Mouse (Mus musculus) monocyte, adult 2 months (primary cell): ENCODE results near the gene Atf5.

Experiments used
- DNase-seq, 2 experiments: peaks; one replicate each; pipeline ENCODE4 v3.0.0; 2022; ENCODE audit warnings: low spot score in 2 of 2, low read depth in 1 of 2

Gene Atf5

DNA sequence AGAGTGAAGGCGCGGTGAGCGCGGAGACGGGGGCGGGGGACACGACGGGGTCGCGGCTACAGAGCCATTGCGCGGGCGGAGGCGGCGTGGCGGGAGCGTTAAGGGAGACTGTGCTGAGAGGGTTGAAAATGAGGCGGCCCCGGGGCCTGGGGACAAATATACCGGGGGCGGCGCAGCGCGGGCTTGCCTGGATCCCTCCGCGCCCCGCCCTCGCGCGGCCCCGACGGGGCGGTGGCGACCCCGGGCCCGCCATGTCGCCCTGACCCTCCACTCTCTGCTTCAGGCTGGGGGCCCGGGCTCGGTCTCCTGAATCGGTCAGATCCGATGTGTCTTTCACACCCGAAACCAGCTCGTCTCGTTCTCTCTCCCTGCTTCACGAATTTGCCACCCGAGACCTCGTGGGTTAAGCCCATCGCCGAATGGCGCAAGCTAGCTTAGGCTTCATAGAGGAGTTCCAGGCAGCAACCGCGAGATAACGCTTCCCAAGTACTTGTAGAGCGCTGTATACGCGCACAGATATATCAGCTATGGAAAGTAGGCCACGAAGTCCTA lies at the start of gene Atf5:
Atf5 (minus strand) TSS at position 189 of the 552 bp plus-strand sequence.
- DNase-seq = peak in 1 of 2 experiments; percentile 21

- DNase-seq = no peak
Measured at GRCm38 (mm10) chr7:44864595-44865542, 48.4 kb upstream of the Atf5 start.

- DNase-seq = no peak
Measured at GRCm38 (mm10) chr7:44863982-44864494, 47.6 kb upstream of the Atf5 start.

DNA sequence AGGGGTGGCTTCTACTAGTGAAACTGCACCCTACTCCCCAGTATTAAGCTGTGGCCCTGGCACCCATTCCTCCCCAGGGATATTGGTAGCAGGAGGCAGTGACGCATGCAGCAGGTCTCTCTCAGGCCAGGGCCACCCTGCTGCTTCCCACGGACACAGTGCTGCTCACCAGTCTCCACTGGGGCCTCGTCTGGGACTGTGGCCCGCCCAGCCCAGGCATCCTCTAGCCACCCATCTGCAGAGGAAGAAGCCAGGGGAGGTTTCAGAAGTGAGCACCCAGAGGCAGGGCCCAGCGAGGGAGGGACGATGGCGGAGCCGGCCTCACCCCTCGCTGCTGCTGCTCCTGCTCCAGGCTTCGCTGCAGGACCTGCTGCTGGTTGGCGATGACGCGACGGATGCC lies 46.8 kb upstream of the Atf5 start:
- DNase-seq = no peak

- no peak for DNase-seq
Measured at GRCm38 (mm10) chr7:44862434-44862833, 46.0 kb upstream of the Atf5 start.

- DNase-seq = no peak
Measured at GRCm38 (mm10) chr7:44861429-44861816, 45.0 kb upstream of the Atf5 start.

DNA sequence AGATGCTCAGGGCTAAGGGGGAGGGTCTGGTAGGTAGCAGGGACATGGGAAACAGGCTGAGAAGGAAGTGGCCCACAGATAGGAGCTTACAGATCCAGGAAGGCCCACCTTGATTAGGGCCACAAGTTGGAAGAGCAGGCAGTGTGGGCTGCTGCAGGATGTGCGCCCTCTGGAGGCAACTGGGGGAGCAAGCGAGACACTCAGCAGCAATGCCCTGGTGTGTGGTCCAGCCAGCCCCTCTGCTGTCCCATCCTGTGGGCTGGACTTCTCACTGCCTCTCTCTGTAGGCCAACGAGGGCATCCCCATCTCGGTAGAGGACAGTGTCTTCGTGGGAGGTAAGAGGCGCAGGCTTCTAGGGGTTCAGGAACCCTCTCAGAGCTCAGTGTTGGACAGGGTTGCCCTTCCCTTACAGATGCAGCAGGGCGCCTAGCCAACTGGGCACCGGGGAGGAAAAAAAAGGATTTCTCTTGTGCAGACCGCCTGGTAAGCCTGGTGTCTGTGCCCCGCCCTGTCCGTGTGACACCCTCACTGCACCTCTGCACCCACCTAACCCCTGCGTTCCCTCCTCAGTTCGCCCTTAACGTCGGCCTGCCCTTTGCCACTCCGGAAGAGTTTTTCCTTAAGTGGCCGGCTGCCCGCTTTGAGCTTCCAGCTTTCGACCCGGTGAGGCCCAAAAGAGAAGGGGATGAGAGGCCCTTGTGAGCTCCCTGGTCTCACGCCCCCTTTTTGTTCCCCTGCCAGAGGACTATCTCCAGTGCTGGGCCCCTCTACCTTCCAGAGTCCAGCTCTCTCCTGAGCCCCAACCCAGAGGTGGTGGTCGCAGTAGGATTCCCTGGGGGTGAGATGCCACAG lies 44.3 kb upstream of the Atf5 start:
- peak in 1 of 2 experiments; percentile 33 for DNase-seq

DNA sequence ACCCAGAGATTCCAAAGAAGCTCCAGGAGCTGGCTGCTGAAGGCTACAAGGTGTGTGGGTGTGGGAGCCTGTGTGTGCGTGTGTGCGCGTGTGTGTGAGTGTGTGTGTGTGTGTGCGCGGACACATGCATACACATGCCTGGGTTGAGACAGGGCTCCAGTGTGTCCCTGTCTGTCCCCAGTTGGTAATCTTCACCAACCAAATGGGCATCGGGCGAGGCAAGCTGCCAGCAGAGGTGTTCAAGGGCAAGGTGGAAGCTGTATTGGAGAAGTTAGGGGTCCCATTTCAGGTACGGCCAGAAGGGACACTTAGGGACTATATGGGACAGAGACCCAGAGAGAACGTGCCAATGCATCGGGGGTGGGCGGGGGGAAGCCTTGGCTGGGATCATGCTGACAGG lies 43.4 kb upstream of the Atf5 start:
- no peak for DNase-seq

DNA sequence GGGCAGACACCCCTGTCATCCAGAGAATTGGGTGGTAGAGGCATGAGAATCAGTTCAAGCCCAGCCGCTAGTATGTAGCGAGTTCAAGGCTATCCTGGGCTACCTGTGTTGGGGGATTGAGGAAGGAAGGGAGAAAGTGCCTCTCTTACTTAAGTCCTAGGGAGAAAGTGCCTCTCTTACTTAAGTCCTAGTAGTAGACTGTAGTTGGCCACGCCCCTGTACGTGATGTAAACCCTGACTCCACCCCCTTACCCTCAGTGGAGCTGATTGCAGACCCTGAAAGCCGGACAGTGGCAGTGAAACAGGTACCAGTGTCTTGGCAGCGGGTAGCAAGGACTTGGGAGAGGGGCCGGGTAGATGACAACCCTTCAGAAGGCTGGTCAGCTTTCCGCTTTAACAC lies 41.4 kb upstream of the Atf5 start:
- DNase-seq = no peak

GRCm38 (mm10) chr7:44857042-44857552 lies 40.6 kb upstream of the Atf5 start, which contains the start of gene Pnkp:
Gene Pnkp (plus strand): TSS chr7:44857139.
- peak; percentile 84 to 91 for DNase-seq

- DNase-seq = no peak
Measured at GRCm38 (mm10) chr7:44856265-44856916, 39.9 kb upstream of the Atf5 start.

- no peak for DNase-seq
Measured at GRCm38 (mm10) chr7:44855036-44855435, 38.6 kb upstream of the Atf5 start.

DNA sequence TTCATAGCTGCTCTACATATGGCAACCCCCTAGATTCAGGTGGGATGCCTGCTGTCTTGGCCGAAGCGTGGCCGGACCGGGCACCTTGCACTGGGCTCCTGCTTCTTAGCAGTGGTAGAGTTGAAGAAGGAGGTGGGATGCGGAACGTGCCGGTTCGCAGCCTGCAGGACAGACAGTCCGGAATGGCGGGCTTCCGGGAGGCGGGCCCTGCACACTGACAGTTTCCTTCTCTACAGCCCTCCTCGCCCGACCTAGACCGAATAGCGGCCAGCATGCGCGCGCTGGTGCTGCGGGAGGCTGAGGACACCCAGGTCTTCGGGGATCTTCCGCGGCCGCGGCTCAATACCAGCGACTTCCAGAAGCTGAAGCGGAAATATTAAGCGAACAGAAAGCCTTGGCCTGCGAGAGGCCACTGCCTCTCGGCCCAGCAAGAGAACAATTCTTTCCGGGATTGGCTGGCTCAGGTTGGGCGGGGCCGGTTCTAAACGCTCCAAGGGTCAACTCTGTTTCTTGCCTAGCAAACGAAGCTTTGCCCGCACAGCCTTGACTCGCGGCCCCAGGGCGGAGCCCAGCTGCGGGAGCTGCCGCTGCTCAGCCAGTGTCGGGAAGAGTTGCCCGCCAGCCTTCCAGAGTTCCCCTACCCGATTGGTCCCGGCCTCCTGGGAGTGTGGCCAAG lies 38.0 kb upstream of the Atf5 start:
- peak; percentile 42 to 66 for DNase-seq

GRCm38 (mm10) chr7:44853596-44854355 lies 37.3 kb upstream of the Atf5 start:
- no peak for DNase-seq

DNA sequence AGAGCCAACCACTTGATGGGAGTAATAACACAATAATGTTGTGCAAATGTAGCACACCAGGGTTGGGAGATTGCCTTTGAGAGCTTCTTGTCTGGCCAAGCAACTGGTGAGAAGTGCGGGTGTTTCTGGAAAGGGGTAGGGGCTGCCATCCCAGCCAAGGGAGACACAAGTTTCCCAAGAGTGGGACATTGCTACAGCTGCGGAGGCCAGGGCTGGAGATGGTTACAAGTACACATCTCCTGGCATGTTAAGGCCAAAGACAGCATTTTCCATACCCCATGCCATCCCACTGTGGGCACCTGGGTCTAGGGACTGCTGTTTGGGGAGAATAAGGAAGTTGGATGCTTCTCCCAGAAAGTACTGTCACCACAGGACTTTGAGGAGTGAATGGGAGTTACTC lies 36.6 kb upstream of the Atf5 start:
- no peak for DNase-seq

GRCm38 (mm10) chr7:44852259-44853027 lies 36.0 kb upstream of the Atf5 start:
- no peak for DNase-seq

DNA sequence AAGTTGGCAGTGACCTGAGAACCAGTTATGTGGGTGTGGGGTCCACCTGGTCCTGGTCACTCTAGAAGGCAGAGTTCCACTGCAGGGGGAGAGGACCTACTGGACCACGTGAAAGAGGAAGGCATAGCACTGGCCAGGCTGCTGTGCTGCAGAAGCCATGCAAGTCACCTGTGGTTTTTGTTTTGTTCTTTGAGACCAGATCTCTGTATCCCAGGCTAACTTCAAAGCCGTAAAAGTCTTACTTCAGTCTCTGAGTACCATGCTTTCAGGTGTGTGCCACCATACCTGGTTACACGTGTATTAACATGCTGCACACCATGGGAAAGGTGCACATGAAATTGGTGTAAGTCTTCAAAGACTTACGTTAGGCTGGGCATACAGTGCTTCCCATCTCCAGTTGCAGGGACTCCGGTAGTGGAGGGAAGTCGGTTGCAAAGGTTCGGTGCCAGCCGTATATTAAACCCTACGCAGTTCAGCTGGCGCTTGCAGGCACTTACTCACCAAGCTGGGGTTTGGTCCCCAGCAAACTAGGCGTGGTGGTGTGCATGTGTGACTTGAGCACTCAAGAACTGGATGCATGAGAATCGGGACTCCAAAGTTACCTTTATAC lies 35.3 kb upstream of the Atf5 start:
- DNase-seq = no peak
